Mouse (Mus musculus) neutrophil, adult 5-6 weeks (primary cell): Measurements from ENCODE around the gene Gm11627. TPM values are rescaled to one million over a fixed set of nuclear protein-coding genes. Genes with fewer than 3 reads are reported as not detected.
"Not testable (repeated sequence)": the region's sequence is repeated elsewhere in the genome, so short reads cannot be mapped to it uniquely, and the experiment has no call there.

ENCODE experiments used
- ATAC-seq: fragments of 151-379, 151-347 bp; 2 replicates; pipeline ENCODE4 v1.8.0; 2017; ENCODE audit warnings: mild to moderate bottlenecking, moderate TSS enrichment; ENCODE audit not compliant: insufficient number of reproducible peaks, poor library complexity, low FRiP score, severe bottlenecking; ENCODE audit errors: extremely low read depth
- total RNA-seq: library from RNA; stranded (forward); fragments of 200-1000 nt; gene quantifications from 2 replicates; pipeline ENCODE4 v1.2.3, GENCODE M21; 2017

Gm11627 gene
- not detected in 2 replicates for total RNA-seq

DNA sequence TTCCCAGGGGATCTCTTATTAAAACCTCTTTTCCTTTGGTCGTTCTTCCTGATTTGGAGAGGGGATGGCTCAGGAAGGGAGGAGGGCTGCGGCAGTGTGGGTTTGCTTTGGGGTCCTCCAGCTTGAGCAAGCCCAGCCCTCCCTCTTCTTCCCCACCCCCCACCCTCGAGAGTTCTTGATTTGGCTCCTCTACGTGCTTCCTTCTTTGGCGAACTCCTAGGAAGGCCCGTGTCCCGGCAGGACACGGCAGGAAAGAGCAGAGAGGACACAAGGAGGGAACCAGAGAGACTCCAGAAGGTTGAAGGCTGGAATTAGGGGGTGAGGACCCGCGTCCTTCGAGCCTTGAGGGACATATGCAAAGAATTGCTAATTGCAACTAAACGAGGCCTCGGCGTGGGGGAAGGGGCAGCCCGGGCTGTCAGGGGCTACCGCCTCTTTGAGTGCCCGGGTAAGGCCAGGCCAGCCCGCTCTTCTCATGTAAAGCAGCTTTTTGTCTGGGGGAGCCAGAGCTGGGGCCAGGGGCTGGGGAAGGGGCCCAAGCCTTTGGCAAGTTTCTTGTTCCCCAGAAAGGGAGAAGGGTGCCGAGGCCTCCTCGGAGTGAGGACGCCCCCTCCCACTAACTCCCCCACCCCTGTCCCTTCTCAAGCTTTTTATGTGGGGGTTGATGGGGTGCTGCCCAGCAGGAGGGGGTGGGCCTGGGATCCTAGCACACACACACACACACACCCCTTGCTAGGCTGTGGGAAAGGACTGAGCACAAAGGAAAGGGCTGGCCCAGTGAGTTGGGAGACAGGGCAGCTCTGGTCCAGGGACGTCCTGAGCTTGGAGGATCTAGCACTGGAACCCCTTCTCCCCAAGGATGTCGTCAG is at the start of gene Gm11627:
Gene Gm11627 (minus strand): TSS at position 297 of the 869 bp plus-strand sequence.
- ATAC-seq: no peak

GRCm38 (mm10) chr11:102628529-102628928 is 49.3 kb upstream of the Gm11627 start:
- ATAC-seq: no peak

GRCm38 (mm10) chr11:102627171-102627931 is 48.1 kb upstream of the Gm11627 start:
- no peak for ATAC-seq

DNA sequence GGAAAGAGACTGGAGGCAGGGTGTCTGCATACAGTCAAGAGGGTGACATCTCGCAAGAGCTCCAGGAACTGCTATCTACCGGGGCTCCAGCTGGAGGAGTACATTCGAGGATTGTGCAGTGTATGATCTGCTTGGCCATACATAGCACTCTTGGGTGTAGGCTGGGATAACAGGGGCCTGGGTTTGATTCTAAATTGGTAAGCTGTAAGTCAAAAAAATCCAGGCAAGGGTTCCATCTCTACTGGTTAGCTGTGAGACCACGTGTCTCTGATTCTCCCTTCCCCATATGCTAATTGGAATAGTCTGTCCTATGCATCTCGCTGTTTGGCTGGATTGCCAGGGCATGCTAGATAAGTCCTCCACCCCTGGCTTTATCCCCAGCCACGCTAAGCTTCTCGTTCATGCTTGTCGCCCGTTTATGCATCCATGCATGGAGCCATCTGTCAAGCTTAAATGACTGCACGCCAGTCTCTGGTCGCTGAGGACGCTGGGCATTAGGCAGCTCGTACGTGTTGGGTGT is 45.7 kb upstream of the Gm11627 start:
- no peak for ATAC-seq

GRCm38 (mm10) chr11:102623876-102624789 is 44.9 kb upstream of the Gm11627 start:
- ATAC-seq: no peak

- no peak for ATAC-seq
Observed at GRCm38 (mm10) chr11:102619449-102619848, 40.2 kb upstream of the Gm11627 start.

GRCm38 (mm10) chr11:102611317-102611705 is 32.0 kb upstream of the Gm11627 start:
- ATAC-seq: no peak

DNA sequence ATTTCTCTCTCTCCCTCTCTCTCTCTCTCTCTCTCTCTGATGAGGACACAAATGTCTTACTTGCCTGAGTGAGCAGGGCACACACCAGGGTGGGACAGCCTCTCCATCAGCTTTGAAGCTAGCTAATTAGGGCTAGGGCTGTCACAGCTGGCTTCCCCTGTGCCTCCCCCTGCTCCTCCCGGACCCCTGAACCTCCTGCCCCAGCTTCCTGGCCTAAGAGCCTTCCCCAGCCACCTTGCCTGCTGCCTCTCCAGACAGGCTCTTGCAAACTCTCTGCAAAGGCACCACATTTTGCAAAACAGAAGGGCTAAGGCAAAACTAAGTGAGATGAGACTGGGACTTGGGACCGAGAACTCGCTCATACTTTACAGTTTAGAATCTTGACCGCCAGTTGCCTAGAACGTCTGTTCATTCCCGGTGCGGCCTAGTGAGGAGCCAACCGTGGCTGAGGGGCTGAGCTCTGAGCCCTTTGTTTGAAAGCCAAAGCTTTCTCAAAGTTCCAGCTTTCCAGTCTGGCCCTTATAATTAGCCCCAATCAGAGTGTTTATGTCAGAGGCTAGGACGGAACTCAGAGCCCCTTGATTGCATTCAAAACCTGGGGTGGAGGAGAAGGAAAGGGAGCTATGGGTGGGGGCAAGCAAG is 31.5 kb upstream of the Gm11627 start:
- ATAC-seq: no peak

- ATAC-seq: no peak
Observed at GRCm38 (mm10) chr11:102610260-102610659, 31.0 kb upstream of the Gm11627 start.

DNA sequence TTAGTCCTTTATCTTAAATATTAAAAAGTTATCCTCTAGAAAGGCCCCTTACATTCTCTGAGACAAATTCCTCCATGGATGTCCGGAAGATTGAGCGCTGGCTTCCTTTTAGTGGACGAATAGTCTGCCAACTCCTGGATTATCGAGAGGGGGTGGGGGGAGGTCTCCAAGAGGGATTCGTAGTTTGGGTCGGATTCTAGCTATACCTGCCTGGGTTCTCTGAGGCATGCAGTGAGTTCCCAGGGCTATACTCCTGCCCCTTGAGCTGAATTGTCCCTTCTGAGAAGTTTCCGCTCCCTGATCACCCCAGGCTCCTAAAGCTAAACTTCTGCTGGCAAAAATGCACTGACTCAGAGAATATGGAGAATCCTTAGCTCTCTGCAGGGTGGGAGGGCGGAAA is 30.2 kb upstream of the Gm11627 start:
- ATAC-seq: no peak

DNA sequence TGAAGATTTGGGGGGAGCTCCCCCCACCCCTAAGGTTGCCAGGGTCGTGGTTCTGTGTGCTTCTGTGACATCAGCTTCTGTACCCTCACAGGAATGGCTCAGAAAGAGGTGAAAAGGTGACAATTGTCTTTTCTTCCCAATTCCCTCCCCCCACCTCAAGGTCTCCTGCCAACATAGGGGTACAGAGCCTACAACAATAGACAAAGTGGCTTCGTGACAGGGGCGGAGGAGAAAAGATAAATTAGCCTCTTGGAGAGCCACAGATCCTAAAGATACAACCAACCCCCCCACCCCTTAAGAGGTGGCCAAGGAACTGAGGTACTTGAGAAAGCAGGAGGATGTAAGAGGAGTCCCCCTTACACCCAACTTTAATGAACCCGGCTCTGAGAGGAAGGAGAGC is 29.4 kb upstream of the Gm11627 start:
- no peak for ATAC-seq

DNA sequence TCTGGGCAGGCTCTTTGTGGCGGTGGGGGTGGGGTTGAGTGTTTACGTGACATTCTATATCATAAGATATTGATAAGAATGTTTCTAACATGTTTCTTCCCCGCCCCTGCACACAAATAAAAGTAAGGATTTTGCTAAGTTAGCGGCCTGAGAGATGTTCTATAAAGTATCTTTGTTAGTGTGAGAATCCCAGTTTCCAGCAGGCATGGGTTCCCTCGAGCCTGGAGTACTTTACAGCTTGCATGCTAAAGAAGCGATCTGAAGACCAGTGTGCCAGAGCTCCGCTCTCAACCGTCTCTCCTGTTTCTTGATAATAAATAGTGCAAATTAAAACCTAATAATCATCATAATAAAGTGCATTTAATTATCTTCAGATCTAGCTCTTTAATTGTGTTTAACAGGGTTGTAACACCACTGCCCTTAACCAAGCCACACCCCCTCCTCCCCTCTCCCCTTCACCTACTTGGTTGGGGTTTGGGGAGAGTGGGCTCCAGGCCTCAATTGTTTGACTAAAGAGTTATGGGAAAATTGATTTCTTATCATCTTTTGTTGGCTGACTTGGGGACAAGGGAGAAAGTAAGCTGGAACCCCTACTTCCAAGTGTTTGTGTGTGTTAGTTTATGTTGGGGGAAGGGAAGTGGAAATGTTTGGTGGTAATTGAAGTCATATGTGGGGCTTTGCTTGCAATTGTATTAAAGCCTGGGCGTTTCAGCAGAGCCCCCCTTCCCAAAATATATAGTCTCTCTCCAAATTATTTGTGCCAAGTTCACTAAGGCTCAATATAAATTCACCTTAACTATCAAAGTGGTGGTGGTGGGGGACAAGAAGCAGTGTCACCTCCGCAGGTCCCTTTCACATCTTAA is 28.7 kb upstream of the Gm11627 start:
- no peak for ATAC-seq

GRCm38 (mm10) chr11:102607201-102607600 is 27.9 kb upstream of the Gm11627 start:
- ATAC-seq: not testable (repeated sequence)

DNA sequence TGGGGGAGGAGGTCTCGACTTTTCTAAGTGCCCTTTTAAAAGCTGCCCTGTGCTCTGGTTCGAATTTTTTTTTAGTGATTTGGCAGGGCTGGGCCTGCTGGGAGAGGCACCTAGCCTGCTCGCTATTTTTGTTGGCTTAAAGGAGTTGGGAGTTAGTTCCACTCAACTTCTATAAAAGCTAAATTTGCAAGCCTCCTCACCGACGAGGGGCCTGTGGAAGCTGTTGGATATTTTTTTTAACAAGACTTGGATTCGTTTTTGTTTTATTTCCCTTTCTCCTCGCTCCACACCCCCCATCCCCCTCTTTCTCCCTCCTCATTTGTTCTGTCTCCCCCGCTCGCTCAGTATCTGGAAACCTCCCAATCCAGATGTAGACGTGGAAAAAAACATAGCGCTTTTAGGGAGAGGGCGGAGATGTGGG is 27.5 kb upstream of the Gm11627 start:
- no peak for ATAC-seq

GRCm38 (mm10) chr11:102605553-102606416 is 26.5 kb upstream of the Gm11627 start:
- no peak for ATAC-seq

- ATAC-seq: no peak
Observed at GRCm38 (mm10) chr11:102604777-102605552, 25.7 kb upstream of the Gm11627 start.
